ENCODE assay signal across 19 mouse cellular contexts in the genomic region with DNA sequence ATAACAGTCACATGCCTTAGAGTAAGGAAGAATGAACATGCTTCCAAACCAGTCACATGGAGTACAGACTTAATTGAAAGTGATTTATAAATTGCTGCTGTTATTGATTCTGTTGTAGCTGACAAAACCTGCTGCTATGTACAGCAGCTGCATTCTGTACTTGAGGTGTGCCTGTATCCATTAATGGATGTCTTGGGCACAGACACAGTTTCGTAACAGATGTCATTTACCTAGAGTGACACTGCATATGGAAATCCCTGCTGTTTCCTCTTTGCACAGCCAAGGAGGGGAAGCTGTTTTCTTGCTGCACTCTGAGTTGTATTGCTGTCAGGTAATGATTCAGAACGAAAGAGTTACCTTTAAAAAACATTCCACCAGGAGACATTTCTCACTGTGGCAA.
DNase-seq lines count a peak whose midpoint lies in the region; ATAC-seq lines count a peak whose summit lies in the region.
"Had no signal": no experiment of that assay in that cellular context is flagged by ENCODE, and none has a peak within 500 bp of the region (broad histone marks: within the 10 kb centered on the region; RNA-seq: fewer than 3 reads in every experiment).

No protein-coding gene starts in this region.

- no peaks in the 10 kb centered on the region for H3K36me3 ChIP-seq in forebrain, embryonic 12.5 days (replicated peaks)
- no peaks in the 10 kb centered on the region for H3K36me3 ChIP-seq in forebrain, embryonic 11.5 days (ENCODE audit: control insufficient read depth, insufficient read depth, low read length)
- no peaks in the 10 kb centered on the region for H3K36me3 ChIP-seq in midbrain, embryonic 13.5 days
- no peaks in the 10 kb centered on the region for H3K36me3 ChIP-seq in midbrain, embryonic 16.5 days (ENCODE audit: control insufficient read depth, insufficient read depth, low read length)
- no peaks in the 10 kb centered on the region for H3K36me3 ChIP-seq in hindbrain, embryonic 14.5 days (replicated peaks; ENCODE audit: control insufficient read depth, insufficient read depth)
- H3K36me3 ChIP-seq: embryonic facial prominence, embryonic 10.5 days; limb, embryonic 12.5 days had no signal

- H3K27me3 ChIP-seq in forebrain, embryonic 12.5 days, result no peaks in the 10 kb centered on the region
- H3K27me3 ChIP-seq in forebrain, embryonic 11.5 days (ENCODE audit: control insufficient read depth, insufficient read depth, low read length), result no peaks in the 10 kb centered on the region
- H3K27me3 ChIP-seq in midbrain, embryonic 13.5 days, result no peaks in the 10 kb centered on the region
- no peaks in the 10 kb centered on the region for H3K27me3 ChIP-seq in midbrain, embryonic 16.5 days (ENCODE audit: control insufficient read depth, insufficient read depth, low read depth, low read length)
- H3K27me3 ChIP-seq in hindbrain, embryonic 14.5 days (ENCODE audit: control insufficient read depth, insufficient read depth, low read length), result no peaks in the 10 kb centered on the region
- H3K27me3 ChIP-seq: limb, embryonic 12.5 days had no signal

- no peak overlapping the region for H3K27ac ChIP-seq in forebrain, embryonic 12.5 days
- H3K27ac ChIP-seq in forebrain, embryonic 11.5 days (ENCODE audit: low read depth, low read length), result no peak overlapping the region
- no peak overlapping the region for H3K27ac ChIP-seq in midbrain, embryonic 13.5 days
- no peak overlapping the region for H3K27ac ChIP-seq in midbrain, embryonic 16.5 days (ENCODE audit: low read length)
- H3K27ac ChIP-seq in hindbrain, embryonic 14.5 days, result no peak overlapping the region
- H3K27ac ChIP-seq: embryonic facial prominence, embryonic 10.5 days; limb, embryonic 12.5 days; macrophage; stomach, postnatal 0 days had no signal

- 78% methylated on average over 2 of the region's 2 CpGs for WGBS in forebrain, embryonic 12.5 days
- 80% methylated on average over 2 of the region's 2 CpGs for WGBS in forebrain, embryonic 11.5 days
- 71% methylated on average over 2 of the region's 2 CpGs for WGBS in midbrain, embryonic 13.5 days
- WGBS in midbrain, embryonic 16.5 days, result 70% methylated on average over 2 of the region's 2 CpGs
- WGBS in hindbrain, embryonic 14.5 days, result 57% methylated on average over 2 of the region's 2 CpGs

- no peaks in the 10 kb centered on the region for H3K9me3 ChIP-seq in forebrain, embryonic 12.5 days
- H3K9me3 ChIP-seq in forebrain, embryonic 11.5 days (ENCODE audit: control insufficient read depth, low read length), result no peaks in the 10 kb centered on the region
- H3K9me3 ChIP-seq in midbrain, embryonic 13.5 days, result no peaks in the 10 kb centered on the region
- H3K9me3 ChIP-seq in midbrain, embryonic 16.5 days (replicated peaks; ENCODE audit: control insufficient read depth, low read length, poor library complexity, severe bottlenecking), result no peaks in the 10 kb centered on the region
- no peaks in the 10 kb centered on the region for H3K9me3 ChIP-seq in hindbrain, embryonic 14.5 days (ENCODE audit: control insufficient read depth, low read length)
- H3K9me3 ChIP-seq: embryonic facial prominence, embryonic 10.5 days; limb, embryonic 12.5 days had no signal

- H3K4me3 ChIP-seq in forebrain, embryonic 12.5 days (replicated peaks), result no peak overlapping the region
- no peak overlapping the region for H3K4me3 ChIP-seq in forebrain, embryonic 11.5 days (ENCODE audit: low read depth, low read length)
- no peak overlapping the region for H3K4me3 ChIP-seq in midbrain, embryonic 13.5 days (replicated peaks)
- no peak overlapping the region for H3K4me3 ChIP-seq in midbrain, embryonic 16.5 days (ENCODE audit: low read depth, low read length)
- no peak overlapping the region for H3K4me3 ChIP-seq in hindbrain, embryonic 14.5 days (replicated peaks; ENCODE audit: low read length)
- H3K4me3 ChIP-seq: embryonic facial prominence, embryonic 10.5 days; limb, embryonic 12.5 days had no signal

- no peak for DNase-seq in forebrain, embryonic 11.5 days (ENCODE audit: low spot score)
- DNase-seq in brain, adult 2 months (ENCODE audit: low read depth, low spot score), result peak; percentile 20
- DNase-seq in hindbrain, embryonic 14.5 days (ENCODE audit: low spot score), result no peak
- no peak for DNase-seq in adrenal gland, adult 2 months
- DNase-seq in kidney, adult 8-10 months, result no peak
- DNase-seq: adrenal gland, postnatal 25 days; cerebellum, adult 11-12 months; kidney, adult 2 months; kidney, postnatal 10 days; liver, postnatal 0 days had no signal

- H3K4me1 ChIP-seq in forebrain, embryonic 12.5 days, result no peaks in the 10 kb centered on the region
- H3K4me1 ChIP-seq in forebrain, embryonic 11.5 days (replicated peaks; ENCODE audit: control insufficient read depth, insufficient read depth, low read length), result no peaks in the 10 kb centered on the region
- no peaks in the 10 kb centered on the region for H3K4me1 ChIP-seq in midbrain, embryonic 13.5 days (replicated peaks)
- no peaks in the 10 kb centered on the region for H3K4me1 ChIP-seq in midbrain, embryonic 16.5 days (ENCODE audit: control insufficient read depth, insufficient read depth, low read length)
- H3K4me1 ChIP-seq in hindbrain, embryonic 14.5 days (replicated peaks; ENCODE audit: control insufficient read depth, insufficient read depth, low read length), result no peaks in the 10 kb centered on the region
- H3K4me1 ChIP-seq: embryonic facial prominence, embryonic 10.5 days; limb, embryonic 12.5 days had no signal

- peak; percentile 36; the same call in 1 of the 2 replicates for ATAC-seq in forebrain, embryonic 12.5 days (ENCODE audit: low FRiP score)
- ATAC-seq in forebrain, embryonic 11.5 days (replicated peaks; ENCODE audit: low FRiP score), result no peak
- ATAC-seq in midbrain, embryonic 13.5 days, result 0 out of 2 replicates have a peak, but pooled peaks have one; percentile 11
- no peak for ATAC-seq in midbrain, embryonic 16.5 days
- peak; percentile 57 for ATAC-seq in hindbrain, embryonic 14.5 days (ENCODE audit: low FRiP score)
- ATAC-seq: liver, postnatal 0 days; lung, postnatal 0 days had no signal

- no peak overlapping the region for H3K9ac ChIP-seq in forebrain, embryonic 12.5 days
- no peak overlapping the region for H3K9ac ChIP-seq in forebrain, embryonic 11.5 days (ENCODE audit: low read length)
- H3K9ac ChIP-seq in midbrain, embryonic 13.5 days (replicated peaks), result no peak overlapping the region
- no peak overlapping the region for H3K9ac ChIP-seq in midbrain, embryonic 16.5 days (ENCODE audit: low read depth, low read length)
- H3K9ac ChIP-seq in hindbrain, embryonic 14.5 days, result no peak overlapping the region
- H3K9ac ChIP-seq: limb, embryonic 12.5 days; liver, postnatal 0 days had no signal

- H3K4me2 ChIP-seq in forebrain, embryonic 12.5 days, result no peak overlapping the region
- no peak overlapping the region for H3K4me2 ChIP-seq in forebrain, embryonic 11.5 days (ENCODE audit: low read depth, low read length, severe bottlenecking)
- no peak overlapping the region for H3K4me2 ChIP-seq in midbrain, embryonic 13.5 days (replicated peaks)
- no peak overlapping the region for H3K4me2 ChIP-seq in midbrain, embryonic 16.5 days (ENCODE audit: low read length)
- H3K4me2 ChIP-seq in hindbrain, embryonic 14.5 days (replicated peaks), result no peak overlapping the region
- H3K4me2 ChIP-seq: limb, embryonic 12.5 days; liver, embryonic 11.5 days had no signal

Comparison
In these comparisons a context has a peak if more than half of its experiments do, and no peak if none do; other contexts are left out.
1. ATAC-seq: peak in forebrain, embryonic 12.5 days (single experiment), midbrain, embryonic 13.5 days (single experiment) and hindbrain, embryonic 14.5 days (single experiment); none in forebrain, embryonic 11.5 days (single experiment) and midbrain, embryonic 16.5 days (single experiment).